ENCODE assay signal across 17 mouse cellular contexts in the genomic region with DNA sequence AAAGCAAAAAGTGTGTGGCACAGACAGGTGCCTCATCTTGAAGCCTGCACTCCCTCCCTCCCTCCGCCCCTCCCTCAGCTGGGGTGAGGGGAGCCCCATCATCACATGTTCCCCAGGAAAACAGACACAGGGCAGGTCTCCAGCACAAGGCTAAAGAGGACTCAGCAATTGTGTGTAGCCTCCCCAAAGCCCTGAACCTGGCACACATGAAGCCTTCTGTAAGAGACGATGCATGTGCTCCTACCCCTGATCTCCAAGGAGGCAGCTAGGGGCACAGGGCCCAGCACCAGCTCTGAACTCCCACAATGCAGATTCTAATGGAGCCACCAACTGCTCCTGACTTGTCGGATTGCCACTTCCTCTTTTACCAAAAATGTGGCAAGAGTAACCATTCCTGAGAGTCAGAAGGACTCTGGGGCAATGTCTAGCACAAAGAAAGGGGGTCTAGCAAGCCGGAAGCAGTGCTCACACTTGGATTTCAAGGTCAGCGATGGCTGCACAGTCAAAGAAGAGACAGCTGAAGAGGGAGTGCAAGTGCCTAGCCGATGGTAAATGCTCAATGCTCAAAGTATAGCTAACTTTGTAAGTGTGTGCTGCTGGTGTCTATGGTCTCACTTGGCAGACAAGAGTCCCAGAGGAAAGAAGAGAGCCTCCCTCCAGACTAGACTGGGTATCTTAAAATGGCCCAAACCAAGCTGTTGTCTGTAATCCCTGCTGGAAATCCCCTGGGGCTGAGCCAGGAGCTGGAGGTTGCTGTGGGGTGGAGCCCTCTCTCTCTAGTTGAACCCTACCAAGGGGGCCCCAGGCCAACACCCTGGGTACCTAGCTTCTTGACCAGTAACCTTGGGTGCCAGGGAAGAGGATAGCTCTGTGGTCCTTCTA. TPM values are rescaled to one million over a fixed set of nuclear protein-coding genes. Genes with fewer than 3 reads are reported as not detected.
DNase-seq lines count a peak whose midpoint lies in the region; ATAC-seq and TF ChIP-seq lines count a peak whose summit lies in the region.
"Had no signal": no experiment of that assay in that cellular context is flagged by ENCODE, and none has a peak within 500 bp of the region (broad histone marks: within the 10 kb centered on the region; RNA-seq: fewer than 3 reads in every experiment).

No protein-coding gene starts in this region.

- TF ChIP-seq CTCF in bone marrow, adult 2 months (IDR thresholded peaks at IDR 0.05; ENCODE audit: control insufficient read depth, insufficient read depth, low read length), result no peak
- no peak for TF ChIP-seq CTCF in hindbrain, postnatal 0 days (IDR thresholded peaks at IDR 0.05; ENCODE audit: low read depth)

- no peak for ATAC-seq in erythroid progenitor cell, adult 5-6 weeks (replicated peaks; ENCODE audit: low FRiP score, poor library complexity, severe bottlenecking)
- no peak for ATAC-seq in hindbrain, postnatal 0 days
- ATAC-seq: intestine, postnatal 0 days; midbrain, embryonic 15.5 days had no signal

- peaks cover 3% of the 10 kb centered on the region for H3K4me1 ChIP-seq in bone marrow, adult 2 months (ENCODE audit: control insufficient read depth, insufficient read depth, low read length)
- H3K4me1 ChIP-seq in hindbrain, postnatal 0 days (ENCODE audit: insufficient read depth, low read length), result no peaks in the 10 kb centered on the region
- H3K4me1 ChIP-seq: midbrain, embryonic 15.5 days had no signal

- peak overlapping the region; percentile 44 for H3K27ac ChIP-seq in bone marrow, adult 2 months (ENCODE audit: control insufficient read depth, insufficient read depth, low read depth, low read length, poor library complexity)
- peak overlapping the region; percentile 67 for H3K27ac ChIP-seq in macrophage
- H3K27ac ChIP-seq in hindbrain, postnatal 0 days, result no peak overlapping the region
- H3K27ac ChIP-seq: hindbrain, embryonic 14.5 days; liver, embryonic 15.5 days; midbrain, embryonic 15.5 days had no signal

- H3K4me3 ChIP-seq in bone marrow, adult 2 months (replicated peaks; ENCODE audit: control insufficient read depth, low read depth, low read length), result no peak overlapping the region
- no peak overlapping the region for H3K4me3 ChIP-seq in macrophage (ENCODE audit: inconsistent target)
- no peak overlapping the region for H3K4me3 ChIP-seq in hindbrain, postnatal 0 days (ENCODE audit: low read length)
- H3K4me3 ChIP-seq: liver, embryonic 15.5 days; midbrain, embryonic 15.5 days had no signal

- 15% methylated on average over 6 of the region's 6 CpGs for WGBS in bone marrow, adult 2 months
- 13% methylated on average over 6 of the region's 6 CpGs for WGBS in macrophage (ENCODE audit: missing documents)
- 83% methylated on average over 6 of the region's 6 CpGs for WGBS in hindbrain, postnatal 0 days

- H3K4me2 ChIP-seq in hindbrain, postnatal 0 days (ENCODE audit: low read depth, low read length), result no peak overlapping the region
- H3K4me2 ChIP-seq: hindbrain, embryonic 14.5 days; liver, embryonic 15.5 days; midbrain, embryonic 15.5 days had no signal

- no peaks in the 10 kb centered on the region for H3K27me3 ChIP-seq in hindbrain, postnatal 0 days (ENCODE audit: insufficient read depth, low read length)
- H3K27me3 ChIP-seq: CH12.LX; liver, embryonic 15.5 days; midbrain, embryonic 15.5 days had no signal

- H3K79me2 ChIP-seq in macrophage (ENCODE audit: inconsistent target), result no peaks in the 10 kb centered on the region

- H3K36me3 ChIP-seq in macrophage (ENCODE audit: inconsistent target), result no peaks in the 10 kb centered on the region
- no peaks in the 10 kb centered on the region for H3K36me3 ChIP-seq in hindbrain, postnatal 0 days (ENCODE audit: insufficient read depth, low read length)
- H3K36me3 ChIP-seq: liver, embryonic 15.5 days; midbrain, embryonic 15.5 days had no signal

- H3K9ac ChIP-seq in hindbrain, postnatal 0 days (replicated peaks; ENCODE audit: low read length), result no peak overlapping the region
- H3K9ac ChIP-seq: hindbrain, embryonic 14.5 days; liver, embryonic 15.5 days; midbrain, embryonic 15.5 days had no signal

- TF ChIP-seq POLR2A in bone marrow, adult 2 months (IDR thresholded peaks at IDR 0.05; ENCODE audit: borderline replicate concordance, control insufficient read depth, low read depth, low read length), result no peak

- DNase-seq in lung, postnatal 36 days, result peak; percentile 36
- no peak for DNase-seq in lung, postnatal 10 days
- DNase-seq in ES-CJ7 (ENCODE audit: low read depth, low spot score), result peak; percentile 26
- DNase-seq in hindbrain, postnatal 0 days (ENCODE audit: low spot score), result no peak
- no peak for DNase-seq in frontal cortex, postnatal 36 days (ENCODE audit: low spot score in 2 of 2)
- DNase-seq: cerebellum, adult 18-20 months; gastrocnemius, postnatal 10 days; heart, postnatal 10 days; kidney, postnatal 14 days had no signal

- no peaks in the 10 kb centered on the region for H3K9me3 ChIP-seq in hindbrain, postnatal 0 days (ENCODE audit: low read length)
- H3K9me3 ChIP-seq: liver, embryonic 15.5 days; midbrain, embryonic 15.5 days had no signal

RNA-seq across cellular contexts. Expression of a gene that starts 29.9 kb away (rescaled TPM):
- 3.6 and 14.0 TPM in 2 replicates for polyA plus RNA-seq in bone marrow, adult 2 months (2011; ENCODE audit: insufficient read depth, insufficient read length, low replicate concordance, missing spikeins)
- 100 to 1,000 TPM; 113 to 961 (median 353) TPM for total RNA-seq in macrophage (2018; cell fraction: chromatin; rRNA removed)
- 1,000 to 10,000 TPM in 2 of 26 experiments, 100 to 1,000 TPM in 24; 241 to 1,186 (median 606) TPM for total RNA-seq in macrophage (2018; cell fraction: cytosol; rRNA removed)
- 1,000 to 10,000 TPM in 7 of 26 experiments, 100 to 1,000 TPM in 19; 164 to 1,820 (median 786) TPM for total RNA-seq in macrophage (2018; cell fraction: nucleus; rRNA removed)
- 132 to 265 TPM (median 207 TPM) in 3 replicates for polyA plus RNA-seq in macrophage (2018)
- 7.6 and 23.1 TPM in 2 replicates for total RNA-seq in erythroid progenitor cell, adult 5-6 weeks (2015; ENCODE audit: low replicate concordance)
- 6.3 and 8.2 TPM in 2 replicates for total RNA-seq in erythroid progenitor cell, adult 5-6 weeks (2017; ENCODE audit: low replicate concordance)
- total RNA-seq in hindbrain, postnatal 0 days (2014; rRNA removed), result 7.3 and 36.8 TPM in 2 replicates
- polyA plus RNA-seq in hindbrain, postnatal 0 days (2015; fragmentation: Nextera tagmentation; extraction: Ambion mirVana), result 2.5 and 2.9 TPM in 2 replicates

RNA-seq across cellular contexts. Expression of a gene that starts 38.4 kb away (rescaled TPM):
- polyA plus RNA-seq in bone marrow, adult 2 months (2011; ENCODE audit: insufficient read depth, insufficient read length, low replicate concordance, missing spikeins), result not detected in 2 replicates
- 1 to 10 TPM in 18 of 26 experiments, under 1 TPM in 7, not detected in 1; 0.25 to 6.0 (median 1.6) TPM for total RNA-seq in macrophage (2018; cell fraction: chromatin; rRNA removed)
- 1 to 10 TPM in 19 of 26 experiments, under 1 TPM in 7; 0.49 to 4.4 (median 1.9) TPM for total RNA-seq in macrophage (2018; cell fraction: cytosol; rRNA removed)
- 1 to 10 TPM in 23 of 26 experiments, under 1 TPM in 3; 0.25 to 7.7 (median 3.6) TPM for total RNA-seq in macrophage (2018; cell fraction: nucleus; rRNA removed)
- polyA plus RNA-seq in macrophage (2018), result 0.25 to 0.66 TPM (median 0.59 TPM) in 3 replicates
- not detected in 2 replicates for total RNA-seq in erythroid progenitor cell, adult 5-6 weeks (2015; ENCODE audit: low replicate concordance)
- 0.39 TPM in 1 of 2 replicates, not detected in the other for total RNA-seq in erythroid progenitor cell, adult 5-6 weeks (2017; ENCODE audit: low replicate concordance)
- 1.8 and 2.8 TPM in 2 replicates for total RNA-seq in hindbrain, postnatal 0 days (2014; rRNA removed)
- 1.0 and 1.2 TPM in 2 replicates for polyA plus RNA-seq in hindbrain, postnatal 0 days (2015; fragmentation: Nextera tagmentation; extraction: Ambion mirVana)

Comparison
In these comparisons a context has a peak if more than half of its experiments do, and no peak if none do; other contexts are left out.
1. DNase-seq: peak in lung, postnatal 36 days (single experiment) and ES-CJ7 (single experiment); none in lung, postnatal 10 days (single experiment), hindbrain, postnatal 0 days (single experiment) and frontal cortex, postnatal 36 days (0 of 2).